Mouse (Mus musculus) liver, adult 2 months (tissue): ENCODE data around the gene Gna11. TPM values are rescaled to one million over a fixed set of nuclear protein-coding genes. Genes with fewer than 3 reads are reported as not detected.

ENCODE experiments used
- DNase-seq: peaks from one replicate; pipeline ENCODE4 v3.0.0-alpha.2; 2011; ENCODE audit warnings: low read depth, low spot score; ENCODE audit errors: extremely low read depth
- H3K27ac ChIP-seq: fragments of 200-500 bp; replicated peaks from 2 replicates; pipeline ENCODE4 v1.5.1; 2012; ENCODE audit warnings: low read depth, mild to moderate bottlenecking, control low read depth, inconsistent platforms, low read length; ENCODE audit not compliant: insufficient read depth
- H3K27me3 ChIP-seq: fragments of 200-500 bp; 2 replicates; pipeline ENCODE4 v1.6.1; 2012; ENCODE audit warnings: mild to moderate bottlenecking, moderate library complexity, low read length, inconsistent platforms; ENCODE audit not compliant: control insufficient read depth, insufficient read depth
- H3K36me3 ChIP-seq: fragments of 200-500 bp; 2 replicates; pipeline ENCODE4 v1.6.1; 2012; ENCODE audit warnings: low read length, inconsistent platforms; ENCODE audit not compliant: control insufficient read depth, insufficient read depth
- H3K4me1 ChIP-seq: fragments of 200-500 bp; 2 replicates; pipeline ENCODE4 v1.6.1; 2011; ENCODE audit warnings: low read length; ENCODE audit not compliant: control insufficient read depth, insufficient read depth
- H3K4me3 ChIP-seq: fragments of 200-500 bp; 2 replicates; pipeline ENCODE4 v1.5.1; 2011; ENCODE audit warnings: low read depth, mild to moderate bottlenecking, control low read depth, low read length, moderate library complexity; ENCODE audit not compliant: insufficient read depth
- H3K79me2 ChIP-seq: fragments of 200-500 bp; 2 replicates; pipeline ENCODE4 v1.6.1; 2012; ENCODE audit warnings: inconsistent platforms, mild to moderate bottlenecking, low read length, moderate library complexity; ENCODE audit not compliant: control insufficient read depth, insufficient read depth
- H3K9ac ChIP-seq: fragments of 200-500 bp; 2 replicates; pipeline ENCODE4 v1.6.1; 2012; ENCODE audit warnings: low read depth, mild to moderate bottlenecking, control low read depth, inconsistent platforms, low read length
- CTCF ChIP-seq: fragments of 200-500 bp; IDR thresholded peaks from 2 replicates; pipeline ENCODE4 v1.5.1; 2011; ENCODE audit warnings: low read depth, low read length, control low read depth
- POLR2A ChIP-seq: fragments of 200-500 bp; IDR thresholded peaks from 2 replicates; pipeline ENCODE4 v1.6.1; 2011; ENCODE audit warnings: low read length, control low read depth; ENCODE audit not compliant: insufficient read depth; ENCODE audit errors: extremely low read depth
- WGBS: fragments of 180-500 bp; shearing (Covaris S2); methylation state at CpG from one replicate; pipeline ENCODE4 v1.1.7; 2018; 5-methylcytosine and 5-hydroxymethylcytosine counted together
- polyA plus RNA-seq: library from polyadenylated mRNA; depleted of rRNA; stranded (reverse); fragments of >200 nt; gene quantifications from 2 replicates; pipeline ENCODE4 v1.2.3, GENCODE M21; 2012
- total RNA-seq: library from RNA; depleted of rRNA; stranded (reverse); fragments of >200 nt; gene quantifications from 2 replicates; pipeline ENCODE4 v1.2.3, GENCODE M21; 2014

Gene Gna11
- total and polyA plus RNA-seq, 2 experiments: 20.7 to 61.6 TPM

DNA sequence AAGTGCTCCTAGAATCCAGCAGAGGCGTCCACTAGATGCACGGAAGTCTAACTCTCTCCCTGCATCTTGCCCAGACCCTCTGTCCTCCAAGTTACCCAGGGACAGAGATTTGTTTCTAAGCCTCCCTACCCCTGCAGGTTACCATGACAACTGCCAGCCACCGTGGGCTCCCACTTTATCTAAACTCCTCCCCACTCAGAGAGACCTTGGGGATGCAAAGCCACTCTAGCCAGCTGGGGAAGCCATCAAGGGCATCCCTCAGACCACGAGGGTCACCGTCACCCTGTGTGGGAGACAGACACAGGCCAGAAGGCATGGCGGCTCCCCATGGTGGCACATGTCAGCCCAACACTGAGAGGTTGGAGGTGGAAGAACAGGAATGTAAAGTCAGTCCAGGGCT lies 38.4 kb upstream of the Gna11 start:
- H3K4me3 ChIP-seq: no peak overlapping the region
- H3K4me1 ChIP-seq: no peaks in the 10 kb centered on the region
- H3K27ac ChIP-seq: no peak overlapping the region
- peaks cover 2% of the 10 kb centered on the region; the same call in 1 of the 2 replicates for H3K36me3 ChIP-seq
- H3K9ac ChIP-seq: no peak overlapping the region
- no peaks in the 10 kb centered on the region for H3K27me3 ChIP-seq
- no peaks in the 10 kb centered on the region for H3K79me2 ChIP-seq
- no peak for DNase-seq
- TF ChIP-seq POLR2A (no peak), CTCF (no peak)
- WGBS: 81% methylated on average over 6 of the region's 6 CpGs

DNA sequence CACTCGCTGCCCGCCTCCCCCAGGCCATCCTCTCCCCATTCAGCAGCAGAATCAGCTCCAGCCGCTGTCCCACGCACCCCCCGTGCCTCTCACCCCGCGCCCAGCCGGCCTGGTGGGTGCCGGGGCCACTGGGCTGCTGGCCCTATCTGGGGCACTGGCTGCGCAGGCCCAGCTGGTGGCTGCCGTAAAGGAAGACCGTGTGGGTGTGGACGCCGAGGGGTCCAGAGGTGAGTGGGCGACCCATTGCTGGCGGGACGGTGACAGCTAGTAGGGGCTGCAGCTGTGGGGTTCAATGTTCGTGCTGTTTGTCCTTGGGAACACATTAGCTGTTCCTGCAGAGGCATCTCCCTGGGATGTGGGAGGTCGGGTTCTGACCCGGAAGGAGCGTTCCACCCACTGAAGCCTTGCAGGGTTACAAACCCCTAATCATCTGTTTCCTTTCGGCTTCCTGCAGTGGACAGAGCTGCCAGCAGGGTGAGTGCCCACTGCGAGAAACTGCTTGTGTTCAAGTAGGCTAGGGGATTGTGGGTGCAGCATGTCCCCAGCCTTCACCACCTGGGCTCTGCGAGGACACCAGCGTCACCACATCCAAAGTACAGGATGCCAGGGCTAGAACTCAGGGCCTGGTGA lies 35.6 kb upstream of the Gna11 start:
- no peak for DNase-seq
- 78% methylated on average over 24 of the region's 25 CpGs for WGBS
- peak overlapping the region; percentile 8; the same call in 1 of the 2 replicates for H3K9ac ChIP-seq
- H3K36me3 ChIP-seq: no peaks in the 10 kb centered on the region; the same call in 1 of the 2 replicates
- peak; percentile 37 for TF ChIP-seq CTCF
- no peak for TF ChIP-seq POLR2A
- no peaks in the 10 kb centered on the region for H3K79me2 ChIP-seq
- no peaks in the 10 kb centered on the region for H3K27me3 ChIP-seq
- no peak overlapping the region for H3K4me3 ChIP-seq
- H3K4me1 ChIP-seq: peaks cover 6% of the 10 kb centered on the region; the same call in 1 of the 2 replicates
- H3K27ac ChIP-seq: no peak overlapping the region

DNA sequence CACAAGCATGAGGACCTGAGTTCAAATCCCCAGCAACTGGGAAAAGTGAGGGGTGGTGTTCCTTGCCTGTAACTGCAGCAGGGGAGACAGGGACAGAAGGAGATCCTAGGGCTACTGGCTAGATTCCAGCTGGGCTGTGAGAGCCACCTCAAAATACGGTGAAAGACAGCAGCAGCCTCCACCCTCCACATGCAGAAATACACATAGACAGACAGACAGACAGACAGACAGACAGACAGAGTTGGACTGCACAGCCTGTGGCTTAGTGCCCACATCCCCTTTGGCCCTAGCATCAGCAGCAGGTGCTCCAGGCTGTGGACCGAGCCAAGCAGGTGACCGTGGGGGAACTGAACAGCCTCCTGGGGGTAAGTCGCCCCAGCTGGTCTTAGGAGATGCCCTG lies 35.0 kb upstream of the Gna11 start:
- Histone ChIP-seq H3K4me1 (peaks cover 8% of the 10 kb centered on the region; the same call in 1 of the 2 replicates), H3K36me3 (no peaks in the 10 kb centered on the region), H3K9ac (no peak overlapping the region), H3K4me3 (no peak overlapping the region), H3K27me3 (no peaks in the 10 kb centered on the region), H3K79me2 (no peaks in the 10 kb centered on the region), H3K27ac (no peak overlapping the region)
- WGBS: 87% methylated on average over 4 of the region's 4 CpGs
- TF ChIP-seq POLR2A: no peak
- TF ChIP-seq CTCF: no peak
- DNase-seq: no peak

DNA sequence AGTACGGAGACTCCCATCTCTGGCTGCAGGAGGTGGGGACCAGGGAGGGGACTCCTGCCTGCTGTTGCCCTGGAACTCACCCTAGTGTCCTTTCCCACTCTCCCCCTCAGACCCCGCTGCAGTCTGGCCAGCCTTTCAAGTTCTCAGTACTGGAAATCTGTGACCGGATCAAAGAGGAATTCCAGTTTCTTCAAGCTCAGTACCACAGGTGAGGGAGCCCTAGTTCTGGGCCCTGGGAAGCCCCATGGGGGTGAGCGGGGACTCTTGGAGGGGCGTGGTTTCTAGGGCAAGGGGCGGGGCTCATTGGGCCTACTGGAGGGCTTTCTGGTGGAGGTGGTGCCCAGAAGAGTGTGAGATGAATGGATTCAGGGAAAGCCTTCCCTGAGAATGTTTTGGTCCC lies 30.7 kb upstream of the Gna11 start:
- no peak for TF ChIP-seq CTCF
- TF ChIP-seq POLR2A: no peak
- Histone ChIP-seq H3K36me3 (no peaks in the 10 kb centered on the region), H3K79me2 (no peaks in the 10 kb centered on the region), H3K9ac (peak overlapping the region; percentile 76), H3K27me3 (no peaks in the 10 kb centered on the region), H3K4me1 (peaks cover 16% of the 10 kb centered on the region), H3K27ac (no peak overlapping the region), H3K4me3 (peak overlapping the region; percentile 75)
- WGBS: 15% methylated on average over 6 of the region's 6 CpGs
- DNase-seq: no peak

DNA sequence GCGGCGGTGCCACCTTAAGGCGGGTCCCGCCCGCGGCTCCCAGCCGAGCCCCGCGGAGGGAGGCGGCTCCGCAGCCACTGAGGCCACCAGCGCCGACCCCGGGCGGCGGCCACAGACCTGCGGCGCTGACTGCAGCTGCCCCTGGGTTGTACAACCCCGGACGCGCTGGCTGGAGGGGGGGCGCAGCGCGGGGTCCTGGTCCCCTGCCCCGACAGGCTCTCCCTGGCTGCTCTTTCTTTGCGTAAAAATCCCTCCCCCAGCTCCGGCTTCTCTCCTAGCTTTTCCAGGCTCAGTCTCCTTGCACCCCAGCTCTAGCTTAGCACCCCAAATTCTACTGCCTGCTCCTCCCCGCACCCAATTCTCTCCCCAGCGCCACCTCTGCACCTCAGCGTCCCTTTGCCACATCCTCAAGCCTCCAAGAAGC lies 30.2 kb upstream of the Gna11 start:
- 0 out of 2 replicates have a peak, but pooled peaks have one; percentile 32 for TF ChIP-seq POLR2A
- TF ChIP-seq CTCF: no peak
- Histone ChIP-seq H3K4me1 (peaks cover 18% of the 10 kb centered on the region), H3K79me2 (no peaks in the 10 kb centered on the region), H3K36me3 (no peaks in the 10 kb centered on the region), H3K4me3 (peak overlapping the region; percentile 75), H3K9ac (peak overlapping the region; percentile 76), H3K27ac (peak overlapping the region; percentile 37), H3K27me3 (no peaks in the 10 kb centered on the region)
- WGBS: under 1% methylated on average over 30 of the region's 30 CpGs
- DNase-seq: no peak
